8 mouse cellular contexts compared by ENCODE assay signal in genomic region chr10:81545161-81545747, GRCm38 (mm10). TPM values are rescaled to one million over a fixed set of nuclear protein-coding genes. Genes with fewer than 3 reads are reported as not detected.
DNase-seq lines count a peak whose midpoint lies in the region; ATAC-seq lines count a peak whose summit lies in the region.

TSS of gene Gna11 (minus strand) at chr10:81545190.

- WGBS in hindbrain, embryonic 14.5 days, result under 1% methylated on average over 56 of the region's 59 CpGs

- no peaks in the 10 kb centered on the region for H3K9me3 ChIP-seq in hindbrain, embryonic 14.5 days (ENCODE audit: control insufficient read depth, low read length)

- H3K4me3 ChIP-seq in hindbrain, embryonic 14.5 days (replicated peaks; ENCODE audit: low read length), result peak within 1 kb of the TSS; percentile 89

- H3K4me1 ChIP-seq in hindbrain, embryonic 14.5 days (replicated peaks; ENCODE audit: control insufficient read depth, insufficient read depth, low read length), result peaks cover 18% of the 10 kb centered on the region

- H3K36me3 ChIP-seq in hindbrain, embryonic 14.5 days (replicated peaks; ENCODE audit: control insufficient read depth, insufficient read depth), result no peaks in the 10 kb centered on the region

- H3K27me3 ChIP-seq in hindbrain, embryonic 14.5 days (ENCODE audit: control insufficient read depth, insufficient read depth, low read length), result no peaks in the 10 kb centered on the region

- peak within 1 kb of the TSS; percentile 87 for H3K27ac ChIP-seq in hindbrain, embryonic 14.5 days

- H3K9ac ChIP-seq in hindbrain, embryonic 14.5 days, result peak within 1 kb of the TSS; percentile 96

- peak; percentile 97 for ATAC-seq in hindbrain, embryonic 14.5 days (ENCODE audit: low FRiP score)

- peak; percentile 93 for DNase-seq in R1 (ENCODE audit: low read depth, low spot score)
- DNase-seq in cerebellum, postnatal 25 days, result peak; percentile 100
- peak; percentile 96 to 98 for DNase-seq in frontal cortex, postnatal 25 days (ENCODE audit: low spot score in 2 of 2)
- DNase-seq in hindbrain, embryonic 14.5 days (ENCODE audit: low spot score), result peak; percentile 99
- DNase-seq in layer of hippocampus, postnatal 36 days, result peak; percentile 100
- DNase-seq in lung, postnatal 36 days, result peak; percentile 99
- peak; percentile 99 for DNase-seq in retina, postnatal 1 day
- peak; percentile 99 to 100 for DNase-seq in urinary bladder, adult 18-20 months (ENCODE audit: low spot score in 2 of 2)

- H3K4me2 ChIP-seq in hindbrain, embryonic 14.5 days (replicated peaks), result peak within 1 kb of the TSS; percentile 95

RNA-seq across cellular contexts. Expression of gene Gna11, which starts in this region (rescaled TPM):
- 87.5 and 95.5 TPM in 2 replicates for polyA plus RNA-seq in hindbrain, embryonic 14.5 days (2014; fragmentation: Nextera tagmentation; extraction: Ambion mirVana)
- 100 to 1,000 TPM; 113 to 117 TPM for total RNA-seq in layer of hippocampus, postnatal 36 days (2021)

Comparison
In these comparisons a context has a peak if more than half of its experiments do, and no peak if none do; other contexts are left out.
1. Peak in every context shown above with its lines: DNase-seq, ATAC-seq, H3K4me3 ChIP-seq and H3K27ac ChIP-seq.